Mouse (Mus musculus): ENCODE results near the gene Hectd1.

Hectd1 gene

GRCm38 (mm10) chr12:51767454-51767853, 61.9 kb downstream of the Hectd1 start:
- no peak for DNase-seq

- DNase-seq, result no peak
Measured at GRCm38 (mm10) chr12:51759374-51759773, 70.0 kb downstream of the Hectd1 start.

- DNase-seq, result no peak
Measured at GRCm38 (mm10) chr12:51756599-51756961, 72.8 kb downstream of the Hectd1 start.

GRCm38 (mm10) chr12:51755938-51756598, 73.3 kb downstream of the Hectd1 start:
- no peak for DNase-seq

GRCm38 (mm10) chr12:51747348-51747747, 82.0 kb downstream of the Hectd1 start:
- no peak for DNase-seq

- no peak for DNase-seq
Measured at GRCm38 (mm10) chr12:51744957-51745356, 84.4 kb downstream of the Hectd1 start.

GRCm38 (mm10) chr12:51741690-51742089, 87.6 kb downstream of the Hectd1 start:
- DNase-seq, result peak; percentile 23

- no peak for DNase-seq
Measured at GRCm38 (mm10) chr12:51736807-51737206, 92.5 kb downstream of the Hectd1 start.

GRCm38 (mm10) chr12:51736381-51736780, 93.0 kb downstream of the Hectd1 start:
- no peak for DNase-seq

GRCm38 (mm10) chr12:51735840-51736271, 93.5 kb downstream of the Hectd1 start:
- no peak for DNase-seq

GRCm38 (mm10) chr12:51734605-51735211, 94.6 kb downstream of the Hectd1 start:
- no peak for DNase-seq

GRCm38 (mm10) chr12:51729827-51730226, 99.5 kb downstream of the Hectd1 start:
- no peak for DNase-seq

GRCm38 (mm10) chr12:51729058-51729457, 100.3 kb downstream of the Hectd1 start:
- DNase-seq, result no peak

- no peak for DNase-seq
Measured at GRCm38 (mm10) chr12:51721836-51722235, 107.5 kb downstream of the Hectd1 start.

- DNase-seq, result no peak
Measured at GRCm38 (mm10) chr12:51718617-51719016, 110.7 kb downstream of the Hectd1 start.

- peak; percentile 56 for DNase-seq
Measured at GRCm38 (mm10) chr12:51712685-51713084, 116.7 kb downstream of the Hectd1 start.

- no peak for DNase-seq
Measured at GRCm38 (mm10) chr12:51710154-51710553, 119.2 kb downstream of the Hectd1 start.

GRCm38 (mm10) chr12:51709741-51710140, 119.6 kb downstream of the Hectd1 start:
- no peak for DNase-seq

- no peak for DNase-seq
Measured at GRCm38 (mm10) chr12:51708941-51709686, 120.2 kb downstream of the Hectd1 start.

GRCm38 (mm10) chr12:51706673-51707235, 122.6 kb downstream of the Hectd1 start:
- no peak for DNase-seq

GRCm38 (mm10) chr12:51705778-51706177, 123.6 kb downstream of the Hectd1 start:
- DNase-seq, result no peak

GRCm38 (mm10) chr12:51704572-51704971, 124.8 kb downstream of the Hectd1 start:
- DNase-seq, result no peak

GRCm38 (mm10) chr12:51703859-51704258, 125.5 kb downstream of the Hectd1 start:
- DNase-seq, result no peak

GRCm38 (mm10) chr12:51701723-51702122, 127.6 kb downstream of the Hectd1 start:
- no peak for DNase-seq

Data from cerebellum, adult 9-10 months (tissue).